Mouse (Mus musculus) spleen, adult 2 months (tissue): ENCODE results near the gene Tdrd7. TPM values are rescaled to one million over a fixed set of nuclear protein-coding genes. Genes with fewer than 3 reads are reported as not detected.
A peak's percentile ranks its signal among the peaks of the same experiment; 100 is the strongest.

ENCODE experiments used
- DNase-seq, 2 experiments: peaks; one replicate each; pipeline versions ENCODE4 v3.0.0 to v3.0.0-alpha.2; 2012 to 2021; ENCODE audit warnings: low spot score in 2 of 2, low read depth in 1 of 2
- H3K27ac ChIP-seq: fragments of 200-500 bp; 2 replicates; pipeline ENCODE4 v1.5.1; 2012; ENCODE audit warnings: low read length, inconsistent platforms; ENCODE audit not compliant: insufficient read depth
- H3K27me3 ChIP-seq: fragments of 200-500 bp; 2 replicates; pipeline ENCODE4 v1.6.1; 2012; ENCODE audit warnings: mild to moderate bottlenecking, moderate library complexity, low read length, inconsistent platforms; ENCODE audit not compliant: control insufficient read depth, insufficient read depth
- H3K36me3 ChIP-seq: fragments of 200-500 bp; 2 replicates; pipeline ENCODE4 v1.6.1; 2012; ENCODE audit warnings: mild to moderate bottlenecking, low read length, inconsistent platforms; ENCODE audit not compliant: control insufficient read depth, insufficient read depth
- H3K4me1 ChIP-seq: fragments of 200-500 bp; 2 replicates; pipeline ENCODE4 v1.6.1; 2011; ENCODE audit warnings: inconsistent platforms; ENCODE audit not compliant: control insufficient read depth, insufficient read depth, insufficient read length
- H3K4me3 ChIP-seq: fragments of 200-500 bp; 2 replicates; pipeline ENCODE4 v1.5.1; 2011; ENCODE audit warnings: mild to moderate bottlenecking, inconsistent platforms; ENCODE audit not compliant: insufficient read depth, insufficient read length; ENCODE audit errors: extremely low read depth
- CTCF ChIP-seq: fragments of 200-500 bp; IDR thresholded peaks from 2 replicates; pipeline ENCODE4 v1.5.1; 2011; ENCODE audit warnings: mild to moderate bottlenecking, inconsistent platforms; ENCODE audit not compliant: insufficient read depth, insufficient read length, insufficient replicate concordance; ENCODE audit errors: extremely low read depth
- POLR2A ChIP-seq: fragments of 200-500 bp; IDR thresholded peaks from 2 replicates; pipeline ENCODE4 v1.6.1; 2011; ENCODE audit warnings: low read depth, low read length, inconsistent platforms
- WGBS: fragments of 180-500 bp; shearing (Covaris S2); methylation state at CpG from one replicate; pipeline ENCODE4 v1.1.7; 2018; 5-methylcytosine and 5-hydroxymethylcytosine counted together
- polyA plus RNA-seq: library from polyadenylated mRNA; depleted of rRNA; stranded (reverse); fragments of >200 nt; gene quantifications from 2 replicates; pipeline ENCODE4 v1.2.3, GENCODE M21; 2012

Tdrd7 gene
- polyA plus RNA-seq, 1 experiment = 5.2 TPM

DNA sequence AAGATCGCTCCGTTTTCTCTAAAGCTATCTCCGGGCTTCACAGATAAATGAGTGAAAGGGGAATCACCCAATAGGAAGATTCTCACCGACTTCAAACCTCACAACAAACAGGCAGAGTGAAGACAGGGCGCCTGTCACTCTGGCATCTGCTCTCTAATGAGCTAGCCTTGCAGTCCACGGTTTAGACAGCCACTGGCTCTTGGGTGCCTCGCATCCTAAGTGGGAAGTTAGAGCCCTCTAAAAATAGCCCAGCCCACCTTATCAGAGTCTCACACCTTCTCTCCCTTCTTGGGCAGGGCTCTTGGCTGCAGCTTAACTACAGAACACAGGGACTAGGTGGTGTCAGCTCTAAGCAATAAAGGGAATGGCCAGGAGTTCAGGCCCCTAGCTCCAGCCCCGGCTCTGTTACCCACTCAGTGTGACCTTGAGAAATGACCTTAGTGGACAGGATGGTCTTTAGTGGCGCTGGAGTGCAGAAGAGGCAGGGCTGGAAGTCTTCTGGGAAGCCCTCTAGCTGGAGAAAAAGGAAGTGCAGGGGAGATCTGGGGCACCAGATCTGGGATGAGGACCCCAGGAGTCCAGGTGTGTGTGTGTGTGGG lies 75.6 kb downstream of the Tdrd7 start:
- no peak for DNase-seq
- Histone ChIP-seq H3K27me3 (peaks cover 7% of the 10 kb centered on the region), H3K36me3 (no peaks in the 10 kb centered on the region), H3K4me1 (peaks cover 4% of the 10 kb centered on the region; the same call in 1 of the 2 replicates), H3K4me3 (peak overlapping the region; percentile 23; the same call in 1 of the 2 replicates), H3K27ac (peak overlapping the region; percentile 45; the same call in 1 of the 2 replicates)
- 6% methylated on average over 9 of the region's 9 CpGs for WGBS
- no peak for TF ChIP-seq POLR2A
- TF ChIP-seq CTCF = no peak

DNA sequence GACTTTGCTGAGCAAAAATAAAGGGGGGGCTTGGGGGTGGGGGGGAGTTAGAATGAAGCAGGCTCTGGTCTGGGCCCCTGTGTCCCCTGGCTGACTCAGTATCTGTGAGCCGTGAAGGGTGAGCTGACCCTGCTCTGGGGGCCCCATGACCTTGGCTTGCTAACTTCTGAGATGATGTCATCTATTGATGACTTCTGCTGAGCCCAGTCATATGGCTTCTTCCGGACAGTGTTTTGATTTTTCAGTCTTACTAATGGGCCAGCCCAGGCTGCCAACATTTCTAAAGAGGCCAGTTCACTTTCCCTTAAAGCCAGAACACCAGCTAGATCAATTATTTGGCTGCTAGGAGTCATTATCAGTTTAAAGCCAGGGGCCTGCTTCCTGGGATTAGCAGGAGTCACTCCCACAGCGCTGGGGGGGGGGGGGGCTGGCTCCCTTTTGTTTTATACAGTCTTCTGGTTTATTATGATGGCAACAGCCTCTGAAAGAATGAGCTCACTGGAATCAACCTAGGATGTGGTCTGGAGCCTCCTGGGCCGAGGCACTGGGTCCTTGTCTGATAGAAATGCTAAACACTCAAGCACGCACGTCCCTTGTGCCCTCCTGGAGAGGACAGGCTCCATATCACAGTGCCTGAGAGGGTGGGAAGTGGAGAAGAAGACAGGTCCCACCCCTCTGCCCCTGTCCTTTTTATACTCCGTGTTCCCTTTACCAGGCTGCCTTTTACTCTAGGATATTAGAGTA lies 76.8 kb downstream of the Tdrd7 start:
- Histone ChIP-seq H3K4me1 (peaks cover 4% of the 10 kb centered on the region; the same call in 1 of the 2 replicates), H3K27me3 (peaks cover 7% of the 10 kb centered on the region), H3K4me3 (no peak overlapping the region; the same call in 1 of the 2 replicates), H3K36me3 (no peaks in the 10 kb centered on the region), H3K27ac (no peak overlapping the region)
- no peak for TF ChIP-seq POLR2A
- TF ChIP-seq CTCF = no peak
- WGBS = 74% methylated on average over 7 of the region's 7 CpGs
- no peak for DNase-seq

DNA sequence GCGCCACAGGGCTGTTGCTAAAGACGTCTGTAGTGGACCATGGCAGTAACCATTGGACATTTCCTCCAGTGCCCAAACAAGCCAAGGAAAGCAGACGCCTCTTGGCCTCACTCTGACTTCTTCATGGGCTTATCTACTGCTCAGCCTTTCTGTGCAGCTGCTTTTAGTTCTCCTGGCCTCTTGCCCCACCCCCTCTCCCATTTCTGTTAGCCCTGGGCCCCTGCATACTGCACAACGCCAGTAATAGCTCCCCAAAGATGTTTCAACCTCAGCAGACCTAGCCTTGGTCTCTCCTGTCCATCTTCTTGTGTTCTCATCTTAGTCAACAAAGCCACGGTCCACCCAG lies 77.3 kb downstream of the Tdrd7 start:
- H3K27ac ChIP-seq = no peak overlapping the region
- DNase-seq = no peak
- TF ChIP-seq POLR2A (no peak), CTCF (no peak)
- 73% methylated on average over 5 of the region's 5 CpGs for WGBS
- peaks cover 4% of the 10 kb centered on the region; the same call in 1 of the 2 replicates for H3K4me1 ChIP-seq
- peaks cover 7% of the 10 kb centered on the region for H3K27me3 ChIP-seq
- no peak overlapping the region for H3K4me3 ChIP-seq
- no peaks in the 10 kb centered on the region for H3K36me3 ChIP-seq

GRCm38 (mm10) chr4:46043361-46043760 lies 78.2 kb downstream of the Tdrd7 start:
- Histone ChIP-seq H3K27me3 (peaks cover 7% of the 10 kb centered on the region), H3K4me3 (no peak overlapping the region), H3K27ac (no peak overlapping the region), H3K4me1 (0 out of 2 replicates have a peak, but pooled peaks cover 2% of the 10 kb centered on the region), H3K36me3 (no peaks in the 10 kb centered on the region)
- TF ChIP-seq POLR2A = no peak
- no peak for TF ChIP-seq CTCF
- WGBS = 79% methylated on average over 8 of the region's 8 CpGs
- DNase-seq = no peak

DNA sequence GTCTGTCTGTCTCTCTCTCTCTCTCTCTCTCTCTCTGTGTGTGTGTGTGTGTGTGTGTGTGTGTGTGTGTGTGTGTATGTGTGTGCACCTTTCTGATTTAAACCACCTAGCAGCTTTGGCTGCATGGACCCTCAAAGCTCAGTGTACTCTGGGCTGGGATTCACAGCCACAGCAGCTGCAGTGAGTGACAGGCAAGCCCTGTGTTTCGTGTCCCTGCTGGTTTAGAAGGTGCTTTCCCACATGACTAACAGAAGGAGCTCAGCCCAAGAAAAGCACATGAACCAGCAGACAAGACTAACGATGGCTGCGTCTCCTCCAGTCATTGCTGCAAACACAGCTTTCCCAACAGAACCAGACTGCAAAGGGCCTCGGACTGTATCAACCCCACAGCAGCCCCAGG lies 82.8 kb downstream of the Tdrd7 start:
- Histone ChIP-seq H3K36me3 (no peaks in the 10 kb centered on the region), H3K4me1 (no peaks in the 10 kb centered on the region), H3K27me3 (no peaks in the 10 kb centered on the region), H3K27ac (no peak overlapping the region), H3K4me3 (no peak overlapping the region)
- WGBS = 88% methylated on average over 4 of the region's 4 CpGs
- no peak for DNase-seq
- no peak for TF ChIP-seq CTCF
- TF ChIP-seq POLR2A = no peak

DNA sequence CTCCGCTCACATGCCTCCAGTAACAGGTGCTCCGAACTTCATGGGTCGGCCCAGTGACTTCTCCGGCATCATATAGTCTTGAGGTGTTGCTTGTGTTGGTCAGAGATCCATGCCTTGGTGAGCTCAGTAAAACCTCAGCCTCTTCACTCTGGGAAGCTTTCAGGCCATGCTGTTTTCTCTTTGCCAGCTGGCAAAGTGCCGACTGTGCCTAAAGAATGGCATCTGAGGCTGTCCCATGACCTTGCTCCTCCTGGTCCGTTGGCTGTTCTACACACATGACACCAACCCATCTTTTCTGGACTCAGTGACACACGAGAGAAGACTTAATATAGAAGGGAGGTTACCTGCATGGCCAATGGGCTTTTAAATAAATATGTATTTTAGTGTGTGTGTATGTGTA lies 83.3 kb downstream of the Tdrd7 start:
- H3K36me3 ChIP-seq = no peaks in the 10 kb centered on the region
- H3K27me3 ChIP-seq = no peaks in the 10 kb centered on the region
- DNase-seq = no peak
- TF ChIP-seq POLR2A = no peak
- no peak for TF ChIP-seq CTCF
- H3K4me1 ChIP-seq = no peaks in the 10 kb centered on the region; the same call in 1 of the 2 replicates
- WGBS = 92% methylated on average over 7 of the region's 7 CpGs
- no peak overlapping the region for H3K4me3 ChIP-seq
- H3K27ac ChIP-seq = no peak overlapping the region
